Mouse (Mus musculus) monocyte, adult 5-6 weeks (primary cell): Measurements from ENCODE around the gene Ccsap. TPM values are rescaled to one million over a fixed set of nuclear protein-coding genes. Genes with fewer than 3 reads are reported as not detected.

Source experiments
- ATAC-seq: fragments of 153-309, 156-312 bp; replicated peaks from 2 replicates; pipeline ENCODE4 v1.8.0; 2017; ENCODE audit warnings: mild to moderate bottlenecking; ENCODE audit not compliant: low TSS enrichment, insufficient number of reproducible peaks, severe bottlenecking, poor library complexity, low FRiP score
- total RNA-seq: library from RNA; stranded (forward); fragments of 200-1000, 200-491, 200-594 nt; gene quantifications from 3 replicates; pipeline ENCODE4 v1.2.3, GENCODE M21; 2017

Ccsap gene
- 3.1 to 8.9 TPM (median 6.7 TPM) in 3 replicates for total RNA-seq

DNA sequence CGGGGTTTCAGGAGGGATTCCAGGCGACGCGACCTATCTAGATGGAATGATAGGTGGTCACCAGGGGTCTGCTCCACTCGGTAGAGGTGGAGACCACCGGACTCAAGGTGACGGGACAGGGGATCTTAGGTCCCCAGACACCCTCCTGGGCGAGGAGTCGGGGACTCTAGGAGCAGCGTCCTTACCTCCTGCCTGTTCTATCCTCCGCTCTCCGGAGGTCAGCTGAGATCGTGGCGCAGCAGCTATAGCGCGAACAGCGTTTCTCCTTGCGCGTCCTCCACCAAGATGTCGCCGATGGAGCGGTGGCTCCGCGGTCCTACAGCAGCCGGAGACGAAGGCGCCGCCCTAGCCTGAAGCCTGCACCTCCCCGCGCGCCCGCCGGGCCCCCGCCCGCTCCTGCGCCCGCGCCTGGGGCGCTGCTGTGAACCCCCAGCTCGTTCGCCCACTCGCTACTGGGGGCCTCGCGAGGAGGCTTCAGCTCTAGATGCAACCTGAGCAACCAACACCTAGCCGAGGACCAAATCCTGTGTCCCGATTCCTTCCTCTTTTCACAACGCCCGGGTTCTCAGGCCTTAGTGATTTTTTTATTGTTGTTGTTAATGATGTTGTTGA lies at the start of gene Ccsap:
Gene Ccsap, minus strand, starts transcription at position 562 of the 612 bp plus-strand sequence.
- ATAC-seq: peak; percentile 50

DNA sequence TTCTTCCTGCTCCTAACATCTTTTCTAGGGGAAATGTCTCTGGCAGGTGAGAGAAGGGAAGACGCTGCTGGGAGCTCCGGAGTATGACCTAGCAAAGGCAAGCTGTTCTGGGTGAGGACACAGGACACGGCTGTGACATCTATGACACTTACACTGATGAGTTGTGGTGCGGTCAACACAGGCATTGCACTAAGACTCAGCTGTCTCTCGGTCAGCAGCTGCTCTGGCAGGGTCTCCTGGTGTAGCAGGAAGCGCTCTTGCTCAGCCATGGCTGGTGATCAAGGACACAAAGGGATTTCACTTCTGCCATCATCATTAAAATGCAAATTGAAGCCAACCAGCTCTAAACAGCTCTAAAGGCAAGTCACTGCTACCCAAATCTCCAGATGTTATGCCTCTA lies 47.6 kb upstream of the Ccsap start:
- no peak for ATAC-seq

DNA sequence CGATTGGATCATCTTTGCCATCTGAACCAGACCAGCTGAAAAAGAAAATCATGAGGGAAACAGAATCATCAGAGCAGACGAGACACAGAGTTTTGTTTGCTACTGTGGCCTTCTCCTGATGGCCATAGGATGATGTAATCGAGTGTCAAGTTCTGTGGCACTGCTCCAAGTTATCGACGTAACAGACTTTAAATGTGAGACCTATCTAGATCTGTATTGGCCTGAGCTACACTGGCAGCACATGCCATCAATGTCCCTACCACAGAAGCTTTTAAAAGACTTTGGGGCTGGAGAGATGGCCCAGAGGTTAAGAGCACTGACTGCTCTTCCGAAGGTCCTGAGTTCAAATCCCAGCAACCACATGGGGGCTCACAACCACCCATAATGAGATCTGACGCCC lies 42.6 kb upstream of the Ccsap start:
- no peak for ATAC-seq

DNA sequence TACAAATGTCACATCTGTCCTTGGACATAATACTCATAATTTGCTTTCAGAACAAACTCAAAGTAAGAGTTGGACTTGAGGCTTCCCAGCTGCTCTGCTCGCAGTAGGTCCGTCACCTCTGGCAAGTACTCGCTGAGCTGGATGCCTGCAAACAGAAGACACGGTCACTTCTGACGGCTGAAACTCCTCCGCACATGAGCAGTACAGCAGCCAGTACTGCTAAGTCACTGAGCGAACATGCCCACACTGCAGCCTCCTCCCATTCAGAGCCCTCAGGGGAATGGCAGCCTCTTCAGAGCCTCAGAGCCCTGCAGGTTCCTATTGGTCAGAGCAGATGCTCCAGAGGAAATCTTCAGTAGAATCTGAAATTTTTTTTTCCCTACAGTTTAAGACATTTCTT lies 39.4 kb upstream of the Ccsap start:
- ATAC-seq: no peak

DNA sequence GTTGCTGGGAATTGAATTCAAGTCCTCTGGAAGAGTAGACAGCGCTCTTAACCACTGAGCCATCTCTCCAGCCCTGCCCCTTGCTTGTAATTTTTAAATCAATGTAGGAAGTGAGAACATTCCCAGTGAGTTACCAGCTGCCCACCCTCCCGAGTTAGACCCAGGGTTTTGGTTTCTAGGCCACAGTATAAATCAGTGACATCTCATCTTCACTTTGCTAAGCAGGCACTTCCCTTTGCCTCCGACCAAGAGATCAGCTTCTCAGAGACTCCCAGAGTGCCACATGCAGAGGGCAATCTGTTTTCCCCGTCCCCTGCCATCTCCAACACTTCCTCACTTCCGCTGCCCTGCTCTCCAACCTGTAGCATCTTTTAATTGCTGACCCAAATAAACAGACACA lies 38.6 kb upstream of the Ccsap start:
- ATAC-seq: no peak

DNA sequence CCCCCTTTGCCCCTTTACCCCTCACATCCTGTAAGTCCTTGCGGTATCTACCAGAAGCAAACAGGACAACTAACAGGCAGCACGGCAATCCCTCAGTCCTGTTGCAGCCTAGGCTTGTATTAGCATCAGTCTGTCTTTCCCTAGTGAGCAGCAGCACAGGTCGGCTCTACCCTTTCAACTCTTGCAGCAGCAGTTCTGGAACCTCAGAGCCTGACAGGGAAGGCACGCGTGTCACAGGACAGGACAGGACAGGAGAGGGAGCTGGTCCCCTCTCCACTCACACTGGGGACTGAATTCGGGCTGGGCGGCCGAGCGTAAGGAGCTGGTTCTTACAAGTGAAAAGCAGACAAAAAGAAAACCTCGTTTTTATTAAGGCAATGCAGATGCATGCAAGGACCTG lies 36.8 kb upstream of the Ccsap start:
- ATAC-seq: no peak

DNA sequence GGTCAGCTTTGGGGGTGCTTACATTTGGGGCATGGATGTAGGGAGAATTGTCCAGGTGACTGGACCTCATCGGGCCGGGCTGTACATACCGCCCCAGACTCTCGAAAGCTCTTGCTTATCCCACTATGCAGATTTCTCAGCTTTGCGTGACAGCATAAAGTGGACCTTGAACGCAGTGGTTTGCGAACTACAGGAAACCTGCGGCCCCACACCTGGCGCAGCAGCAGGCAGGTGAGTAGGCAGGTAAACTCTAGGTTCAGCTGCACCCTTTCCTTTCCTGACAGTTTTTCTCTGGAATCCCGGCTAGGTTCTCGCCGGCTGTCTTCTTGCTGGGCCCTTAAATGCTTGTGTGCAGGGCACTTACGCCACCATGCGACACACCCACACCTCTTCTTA lies 36.4 kb upstream of the Ccsap start:
- no peak for ATAC-seq

DNA sequence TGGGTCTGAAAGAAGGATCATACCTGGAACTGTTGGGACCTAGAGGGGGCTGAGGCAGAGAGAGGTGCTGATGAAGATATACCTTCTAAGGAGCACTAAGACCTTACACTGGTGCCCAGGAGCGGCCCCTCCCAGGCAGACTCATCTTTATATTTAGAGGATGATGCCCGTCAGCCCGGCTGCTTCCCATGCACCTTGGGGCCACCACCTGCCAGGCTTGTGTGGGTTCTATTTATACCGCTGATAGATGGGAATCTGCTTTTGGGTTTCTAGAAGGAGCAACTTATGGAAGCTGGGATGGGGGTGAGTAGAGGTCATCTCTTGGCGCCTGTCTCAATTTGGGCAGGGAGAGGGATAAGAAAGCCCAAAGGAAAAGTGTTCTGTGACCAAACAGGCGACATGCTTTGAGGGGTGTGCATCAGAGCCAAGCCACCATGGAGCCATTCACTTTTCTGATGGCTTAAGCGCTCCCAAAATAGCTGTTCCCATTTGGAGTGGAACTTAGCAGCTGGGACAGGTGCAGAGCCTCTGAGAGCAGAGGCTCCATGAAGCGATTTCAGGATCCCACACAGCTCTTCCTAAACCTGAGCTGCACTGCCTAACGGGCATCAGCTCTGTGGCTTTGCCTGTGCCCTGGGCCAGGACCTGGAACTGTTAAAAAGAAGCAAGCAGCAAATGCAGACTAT lies 35.8 kb upstream of the Ccsap start:
- no peak for ATAC-seq

DNA sequence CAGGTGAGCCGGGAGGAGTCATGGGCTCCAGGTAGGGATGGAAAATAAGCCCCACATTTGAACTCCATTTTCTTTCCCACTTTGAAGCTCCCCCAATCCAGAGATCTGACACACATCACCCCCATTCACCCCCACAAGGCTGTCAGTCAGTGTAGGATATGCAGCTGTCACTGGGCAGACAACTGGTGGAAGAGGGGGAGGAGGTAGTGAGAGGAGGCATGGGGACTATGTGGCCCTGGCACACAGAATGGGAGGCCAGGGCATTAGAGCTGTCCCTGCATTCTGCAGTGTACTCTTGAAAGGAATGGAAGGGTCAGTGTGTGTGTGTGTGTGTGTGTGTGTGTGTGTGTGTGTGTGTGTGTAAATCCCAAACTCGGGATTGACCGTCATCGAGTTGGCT lies 35.2 kb upstream of the Ccsap start:
- no peak for ATAC-seq

DNA sequence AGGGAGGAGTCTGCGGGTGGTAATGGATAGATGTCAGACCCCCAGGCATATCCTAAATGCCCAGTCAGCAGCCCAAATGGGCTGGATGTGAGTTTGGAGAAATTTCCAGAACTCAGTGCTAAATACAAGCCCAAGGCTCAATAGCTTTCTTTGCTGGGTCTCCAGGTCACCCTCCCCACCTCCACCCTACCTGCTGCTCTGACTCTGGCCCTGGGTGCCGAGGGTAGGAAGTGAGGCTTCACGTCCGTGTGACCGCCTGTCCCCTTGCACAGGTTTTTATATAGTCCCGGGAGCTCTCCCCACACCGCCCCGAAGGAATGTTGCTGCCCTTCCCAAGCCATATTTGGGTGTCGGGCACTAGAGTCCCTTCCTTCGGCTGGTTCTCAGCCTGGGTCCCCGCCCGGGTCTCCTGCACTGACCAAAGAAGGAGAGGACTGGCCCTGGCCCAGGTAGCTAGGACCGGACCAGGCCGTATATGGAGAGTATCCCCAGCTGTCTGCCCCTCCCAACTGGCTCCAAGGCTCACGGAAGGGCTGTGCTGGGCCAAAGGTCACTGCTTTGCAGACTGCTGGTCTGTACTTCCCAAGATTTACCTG lies 34.6 kb upstream of the Ccsap start, which contains the start of gene Acta1:
Gene Acta1, minus strand, starts transcription at position 250 of the 596 bp plus-strand sequence.
- no peak for ATAC-seq

DNA sequence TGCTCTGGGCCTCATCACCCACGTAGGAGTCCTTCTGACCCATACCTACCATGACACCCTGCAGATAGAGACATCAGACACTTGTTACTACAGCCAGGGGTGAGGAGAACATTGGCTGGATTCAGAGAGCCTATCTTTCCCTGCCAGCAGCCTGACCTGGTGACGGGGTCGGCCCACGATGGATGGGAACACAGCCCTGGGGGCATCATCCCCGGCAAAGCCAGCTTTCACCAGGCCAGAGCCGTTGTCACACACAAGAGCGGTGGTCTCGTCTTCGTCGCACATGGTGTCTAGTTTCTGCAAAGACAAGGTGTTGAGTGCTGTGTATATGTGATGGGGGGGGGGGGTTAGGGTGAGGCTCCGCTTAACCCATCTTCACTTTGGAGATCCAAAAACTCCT lies 33.4 kb upstream of the Ccsap start:
- ATAC-seq: no peak

DNA sequence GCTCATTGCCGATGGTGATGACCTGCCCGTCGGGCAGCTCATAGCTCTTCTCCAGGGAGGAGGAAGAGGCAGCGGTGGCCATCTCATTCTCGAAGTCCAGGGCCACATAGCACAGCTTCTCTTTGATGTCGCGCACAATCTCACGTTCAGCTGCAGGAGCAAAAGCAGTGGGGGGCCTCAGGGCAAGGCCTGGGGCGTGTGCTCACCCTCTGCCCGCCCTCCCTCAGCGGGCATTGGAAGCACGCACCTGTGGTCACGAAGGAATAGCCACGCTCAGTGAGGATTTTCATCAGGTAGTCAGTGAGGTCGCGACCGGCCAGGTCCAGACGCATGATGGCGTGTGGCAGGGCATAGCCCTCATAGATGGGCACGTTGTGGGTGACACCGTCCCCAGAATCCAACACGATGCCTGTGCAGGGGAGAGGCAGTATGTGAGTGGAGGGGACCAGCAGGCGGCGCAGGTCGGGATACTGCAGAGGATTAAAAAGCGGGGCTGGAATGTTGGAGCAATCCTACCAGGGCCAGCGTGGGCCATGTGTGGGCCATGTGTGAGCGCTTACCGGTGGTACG lies 32.7 kb upstream of the Ccsap start:
- no peak for ATAC-seq

DNA sequence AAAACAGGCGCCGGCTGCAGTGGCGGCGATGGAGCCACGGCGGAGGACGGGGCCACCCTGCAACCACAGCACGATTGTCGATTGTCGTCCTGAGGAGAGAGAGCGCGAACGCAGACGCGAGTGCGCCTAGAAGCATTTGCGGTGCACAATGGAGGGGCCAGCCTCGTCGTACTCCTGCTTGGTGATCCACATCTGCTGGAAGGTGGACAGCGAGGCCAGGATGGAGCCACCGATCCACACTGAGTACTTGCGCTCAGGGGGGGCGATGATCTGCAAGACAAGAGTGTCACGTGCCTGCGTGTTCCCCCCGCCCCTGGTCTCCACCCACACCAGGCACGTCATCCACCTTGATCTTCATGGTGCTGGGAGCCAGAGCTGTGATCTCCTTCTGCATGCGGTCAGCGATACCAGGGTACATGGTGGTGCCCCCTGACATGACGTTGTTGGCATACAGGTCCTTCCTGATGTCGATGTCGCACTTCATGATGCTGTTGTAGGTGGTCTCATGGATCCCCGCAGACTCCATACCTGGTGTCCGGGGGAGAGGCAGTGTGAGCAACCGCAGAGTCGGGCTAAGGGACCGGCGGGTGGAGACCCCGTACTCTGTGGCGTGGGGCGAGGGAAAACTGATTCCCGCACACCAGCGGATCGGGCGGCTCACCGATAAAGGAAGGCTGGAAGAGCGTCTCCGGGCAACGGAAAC lies 32.0 kb upstream of the Ccsap start:
- no peak for ATAC-seq

DNA sequence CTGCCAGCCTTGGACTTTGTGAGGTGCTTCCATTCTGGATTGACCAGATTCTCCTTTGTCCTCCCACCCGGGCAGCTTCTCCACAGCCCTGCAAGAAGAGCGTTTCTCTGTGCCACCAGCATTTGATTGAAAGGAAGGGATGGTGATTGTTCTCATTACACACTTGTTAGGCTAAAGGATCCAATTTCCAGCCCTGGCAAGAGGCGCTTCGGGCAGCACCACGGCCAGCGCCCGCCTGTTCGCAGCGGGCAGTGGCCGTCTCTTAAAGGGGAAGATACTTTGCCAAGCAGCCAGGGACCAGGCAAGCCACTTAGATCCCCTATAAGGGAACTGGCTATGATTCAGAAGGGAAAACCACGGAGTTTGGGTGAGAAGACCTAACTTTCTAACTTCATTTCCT lies 31.3 kb upstream of the Ccsap start:
- ATAC-seq: no peak

DNA sequence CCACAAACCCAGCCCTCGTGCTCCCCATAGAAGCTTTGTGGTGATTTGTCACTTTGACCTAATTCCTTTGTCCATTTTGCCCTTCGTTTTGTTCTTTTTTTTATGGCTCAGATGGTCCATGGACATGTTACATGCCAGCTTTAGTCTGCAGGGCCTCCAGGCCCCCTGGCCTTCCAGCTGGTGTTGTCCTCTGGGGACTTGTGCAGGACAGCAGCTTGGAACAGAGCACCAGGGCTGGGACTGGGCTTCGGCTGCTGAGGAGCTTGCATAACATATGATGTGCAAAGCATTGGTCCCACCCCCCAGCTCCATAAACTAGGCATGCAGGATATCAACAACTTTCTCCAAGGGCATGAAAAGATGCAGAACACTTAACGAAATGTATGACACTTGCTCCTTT lies 29.8 kb upstream of the Ccsap start:
- no peak for ATAC-seq

DNA sequence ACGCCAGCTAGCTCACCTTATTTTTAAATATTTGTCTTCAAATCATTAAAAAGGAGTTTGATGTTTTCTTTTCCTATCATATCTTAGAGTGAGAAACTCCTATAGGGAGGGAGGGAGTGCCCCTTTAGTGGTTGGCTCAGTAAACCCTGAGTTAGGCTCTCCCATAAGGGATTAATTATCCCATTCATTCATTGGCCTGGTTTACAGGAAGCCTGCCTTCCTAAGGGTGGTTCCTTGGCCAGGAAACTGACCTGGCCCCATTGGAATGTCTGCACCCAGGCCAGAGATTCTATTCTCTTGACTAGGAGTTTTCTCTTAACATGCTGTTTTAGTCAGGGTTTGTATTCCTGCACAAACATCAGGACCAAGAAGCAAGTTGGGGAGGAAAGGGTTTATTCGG lies 27.9 kb upstream of the Ccsap start:
- no peak for ATAC-seq

DNA sequence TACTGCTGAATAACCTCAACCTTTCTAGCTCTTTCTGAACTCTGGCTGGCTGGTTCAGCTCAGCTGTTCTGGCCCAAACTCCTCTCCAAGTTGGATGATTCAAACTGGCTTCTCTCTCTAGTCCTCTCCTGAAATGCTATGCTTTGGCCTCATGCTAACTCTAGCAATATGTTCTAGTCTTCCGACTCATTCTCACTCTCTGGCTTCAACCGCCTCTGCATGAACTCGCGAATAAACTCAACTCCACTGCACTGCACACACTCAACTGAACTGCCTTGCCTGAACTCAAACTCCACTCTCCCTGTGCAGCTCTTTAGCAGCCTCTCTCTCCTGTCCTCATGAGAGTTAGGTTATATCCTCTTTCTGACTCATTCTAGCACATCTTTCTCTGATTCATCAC lies 27.2 kb upstream of the Ccsap start:
- no peak for ATAC-seq

DNA sequence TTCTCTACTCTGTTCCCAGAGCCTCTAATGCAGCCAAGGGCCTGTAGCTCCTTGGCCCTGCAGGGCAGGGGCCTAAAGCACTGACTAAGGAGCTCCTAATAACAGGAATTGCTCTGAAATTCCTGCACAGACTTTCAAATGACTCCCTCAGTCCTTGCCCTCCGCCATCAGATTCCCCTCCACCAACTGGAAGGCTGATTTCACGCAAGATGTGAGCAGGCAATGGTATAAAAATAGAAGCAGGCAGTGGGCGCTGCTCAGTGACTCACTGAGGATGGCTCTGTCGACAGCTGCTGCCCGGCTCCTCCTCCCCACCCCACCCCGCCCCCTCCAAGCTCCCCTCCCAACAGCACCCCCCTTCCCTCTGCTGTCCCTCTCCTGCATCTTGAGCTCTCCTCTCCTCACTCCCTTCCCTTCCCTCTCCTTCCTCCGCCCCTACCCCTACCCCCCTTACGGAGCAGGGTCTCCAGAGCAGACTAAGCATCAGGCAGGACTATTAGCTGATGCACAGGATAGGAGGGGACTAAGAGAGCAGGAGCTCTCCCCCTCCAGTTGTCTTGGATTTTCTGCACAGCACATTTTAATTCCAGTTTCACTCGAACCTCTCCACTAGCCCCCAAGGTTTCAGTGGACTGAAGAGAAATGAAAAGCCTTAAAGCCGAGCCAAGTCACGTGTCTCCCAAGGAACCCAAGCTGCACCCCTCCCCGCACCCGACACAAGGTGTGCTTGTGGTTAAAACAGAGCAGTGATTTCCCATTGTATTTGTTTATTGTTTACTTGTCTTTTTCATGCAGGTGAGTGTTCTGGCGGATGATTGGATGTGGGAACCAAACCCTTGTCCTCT lies 24.9 kb upstream of the Ccsap start:
- ATAC-seq: no peak

DNA sequence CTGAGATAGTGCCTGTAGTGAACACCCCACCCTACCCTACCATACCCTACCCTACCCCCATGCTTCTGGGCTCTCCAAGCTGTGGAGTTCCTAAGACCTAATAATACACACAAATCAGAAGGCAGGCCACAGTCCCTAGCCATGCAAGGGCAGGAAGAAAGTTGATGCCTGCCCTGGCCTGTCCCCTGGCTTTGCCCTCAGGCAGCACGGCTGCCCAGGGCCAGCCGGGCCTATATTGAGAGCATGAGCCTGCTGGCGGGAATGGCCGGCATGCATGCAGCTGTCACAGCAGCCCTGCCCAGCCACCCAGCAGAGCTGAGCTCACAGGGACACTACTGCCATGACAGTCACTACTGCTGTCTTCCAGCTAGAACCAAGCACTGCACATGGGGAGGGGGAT lies 23.1 kb upstream of the Ccsap start:
- ATAC-seq: no peak
